Mouse (Mus musculus) stomach, embryonic 16.5 days (tissue): ENCODE measurements around the gene Sell. TPM values are rescaled to one million over a fixed set of nuclear protein-coding genes. Genes with fewer than 3 reads are reported as not detected.

Source experiments
- polyA plus RNA-seq: library from polyadenylated mRNA; unstranded; fragments of >200 nt; fragmentation: Nextera tagmentation; extraction: Ambion mirVana; gene quantifications from 2 replicates; pipeline ENCODE4 v1.2.1, GENCODE M21; 2015

The Sell gene
- polyA plus RNA-seq, 1 experiment from 2014 or later: 4.7 TPM

Other genes starting within 250 kb of the Sell start
- gene Scyl3, start 132.9 kb upstream of the Sell start, polyA plus RNA-seq: 14.6 and 16.8 TPM in 2 replicates
- 14.6 and 14.9 TPM in 2 replicates for gene BC055324, start 67.2 kb upstream of the Sell start, polyA plus RNA-seq
- gene Mettl18, start 67.1 kb upstream of the Sell start, polyA plus RNA-seq: 8.1 and 8.3 TPM in 2 replicates
- gene Sele, start 13.7 kb upstream of the Sell start, polyA plus RNA-seq: 0.05 TPM in 1 of 2 replicates, not detected in the other
- gene Selp, start 53.3 kb downstream of the Sell start, polyA plus RNA-seq: 0.26 and 0.29 TPM in 2 replicates
- 1.3 and 1.8 TPM in 2 replicates for gene F5, start 89.9 kb downstream of the Sell start, polyA plus RNA-seq
- gene Slc19a2, start 187.1 kb downstream of the Sell start, polyA plus RNA-seq: 15.3 and 15.9 TPM in 2 replicates
- 10.8 and 11.5 TPM in 2 replicates for gene Ccdc181, start 213.6 kb downstream of the Sell start, polyA plus RNA-seq
- 30.3 and 33.8 TPM in 2 replicates for gene Nme7, start 242.1 kb downstream of the Sell start, polyA plus RNA-seq
- 34.3 and 39.2 TPM in 2 replicates for gene Blzf1, start 245.5 kb downstream of the Sell start, polyA plus RNA-seq